Mouse (Mus musculus) hindbrain, postnatal 0 days (tissue): ENCODE data around the gene Tekt4. TPM values are rescaled to one million over a fixed set of nuclear protein-coding genes. Genes with fewer than 3 reads are reported as not detected.

Source experiments
- ATAC-seq: fragments of 200-750 bp; cut with Nextera tagmentation; 2 replicates; pipeline ENCODE4 v1.8.0; 2017; ENCODE audit warnings: mild to moderate bottlenecking, moderate TSS enrichment, moderate library complexity
- DNase-seq: peaks from one replicate; pipeline ENCODE4 v3.0.0-alpha.2; 2015; ENCODE audit warnings: low spot score
- H3K27ac ChIP-seq: fragments of 300-500 bp; sonication (generic); 2 replicates; pipeline ENCODE4 v1.5.1; 2014; ENCODE audit warnings: mild to moderate bottlenecking
- H3K27me3 ChIP-seq: fragments of 300-500 bp; sonication (generic); 2 replicates; pipeline ENCODE4 v1.6.1; 2014; ENCODE audit warnings: low read length, mixed read lengths; ENCODE audit not compliant: insufficient read depth
- H3K36me3 ChIP-seq: fragments of 300-500 bp; sonication (generic); 2 replicates; pipeline ENCODE4 v1.6.1; 2014; ENCODE audit warnings: low read length, mixed read lengths; ENCODE audit not compliant: insufficient read depth
- H3K4me1 ChIP-seq: fragments of 300-500 bp; sonication (generic); 2 replicates; pipeline ENCODE4 v1.6.1; 2014; ENCODE audit warnings: antibody characterized with exemption, low read length, mixed read lengths; ENCODE audit not compliant: insufficient read depth
- H3K4me2 ChIP-seq: fragments of 300-500 bp; sonication (generic); 2 replicates; pipeline ENCODE4 v1.6.1; 2014; ENCODE audit warnings: low read depth, mild to moderate bottlenecking, low read length, moderate library complexity, mixed read lengths
- H3K4me3 ChIP-seq: fragments of 300-500 bp; sonication (generic); 2 replicates; pipeline ENCODE4 v1.5.1; 2014; ENCODE audit warnings: low read length
- H3K9ac ChIP-seq: fragments of 300-500 bp; sonication (generic); replicated peaks from 2 replicates; pipeline ENCODE4 v1.6.1; 2014; ENCODE audit warnings: mild to moderate bottlenecking, low read length, moderate library complexity, mixed read lengths
- H3K9me3 ChIP-seq: fragments of 300-500 bp; sonication (generic); 2 replicates; pipeline ENCODE4 v1.6.1; 2016; ENCODE audit warnings: low read length, mixed read lengths
- CTCF ChIP-seq: IDR thresholded peaks from 2 replicates; pipeline ENCODE4 v1.5.1; 2016; ENCODE audit warnings: antibody characterized with exemption, control low read depth, low read depth
- WGBS: fragments of 180-500 bp; shearing (Covaris S2); extraction: QIAGEN DNeasy Blood & Tissue Kit; methylation state at CpG from one replicate; pipeline ENCODE4 v1.1.7; 2014; 5-methylcytosine and 5-hydroxymethylcytosine counted together
- polyA plus RNA-seq: library from polyadenylated mRNA; unstranded; fragments of >200 nt; fragmentation: Nextera tagmentation; extraction: Ambion mirVana; gene quantifications from 2 replicates; pipeline ENCODE4 v1.2.1, GENCODE M21; 2015
- total RNA-seq: library from RNA; depleted of rRNA; stranded (reverse); fragments of >200 nt; gene quantifications from 2 replicates; pipeline ENCODE4 v1.2.3, GENCODE M21; 2014

The Tekt4 gene
- total and polyA plus RNA-seq, 2 experiments from 2014 or later, result 2.3 to 7.4 TPM

DNA sequence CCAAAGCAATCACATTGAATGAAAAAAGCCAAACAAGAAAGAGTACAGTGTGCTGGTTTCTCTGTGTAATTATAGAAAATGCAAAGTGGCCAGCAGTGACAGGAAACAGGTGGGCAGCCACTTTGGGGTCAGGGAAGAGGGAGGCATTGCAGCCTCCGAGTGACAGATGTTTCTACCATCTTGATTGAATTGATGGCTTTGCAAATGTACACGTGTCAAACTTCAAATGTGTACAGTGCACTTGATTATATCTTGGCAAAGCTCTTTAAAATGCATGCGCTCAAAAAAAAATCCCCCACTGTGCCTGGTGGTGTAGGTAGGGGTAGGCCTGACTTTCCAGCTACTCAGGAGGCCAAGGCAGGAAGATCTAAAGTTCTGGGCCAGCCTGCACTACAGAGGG, 11.5 kb upstream of the Tekt4 start:
- DNase-seq, result no peak
- Histone ChIP-seq H3K4me2 (no peak overlapping the region), H3K9me3 (no peaks in the 10 kb centered on the region), H3K9ac (no peak overlapping the region), H3K4me3 (no peak overlapping the region), H3K4me1 (no peaks in the 10 kb centered on the region), H3K36me3 (no peaks in the 10 kb centered on the region), H3K27ac (no peak overlapping the region), H3K27me3 (no peaks in the 10 kb centered on the region)
- WGBS, result 65% methylated on average over 3 of the region's 3 CpGs
- ATAC-seq, result no peak
- no peak for TF ChIP-seq CTCF

DNA sequence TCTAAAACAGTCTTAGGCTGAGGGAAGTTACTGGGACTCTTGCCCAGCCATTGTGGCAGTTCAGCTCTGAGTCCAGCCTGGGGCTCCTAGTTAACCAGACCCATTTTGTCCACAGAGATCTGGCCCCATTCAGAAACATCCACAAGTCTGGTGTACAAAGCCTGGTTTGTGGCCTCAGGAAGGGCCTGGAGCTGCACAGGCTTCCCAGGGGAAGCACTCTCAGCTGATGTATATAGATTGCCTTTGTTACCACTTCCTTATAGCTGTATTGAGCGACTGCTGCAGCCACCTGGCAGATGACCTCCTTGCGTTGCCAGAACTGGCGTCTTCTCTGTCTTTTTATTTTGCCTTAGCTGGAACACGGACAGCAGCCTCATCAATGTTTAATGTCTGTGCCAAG, 9.3 kb upstream of the Tekt4 start:
- no peak for TF ChIP-seq CTCF
- no peaks in the 10 kb centered on the region for H3K9me3 ChIP-seq
- H3K27ac ChIP-seq, result no peak overlapping the region
- H3K4me2 ChIP-seq, result no peak overlapping the region
- DNase-seq (no peak), ATAC-seq (no peak)
- H3K4me3 ChIP-seq, result no peak overlapping the region
- WGBS, result 32% methylated on average over 4 of the region's 4 CpGs
- no peaks in the 10 kb centered on the region for H3K36me3 ChIP-seq
- H3K27me3 ChIP-seq, result no peaks in the 10 kb centered on the region
- no peak overlapping the region for H3K9ac ChIP-seq
- H3K4me1 ChIP-seq, result no peaks in the 10 kb centered on the region

DNA sequence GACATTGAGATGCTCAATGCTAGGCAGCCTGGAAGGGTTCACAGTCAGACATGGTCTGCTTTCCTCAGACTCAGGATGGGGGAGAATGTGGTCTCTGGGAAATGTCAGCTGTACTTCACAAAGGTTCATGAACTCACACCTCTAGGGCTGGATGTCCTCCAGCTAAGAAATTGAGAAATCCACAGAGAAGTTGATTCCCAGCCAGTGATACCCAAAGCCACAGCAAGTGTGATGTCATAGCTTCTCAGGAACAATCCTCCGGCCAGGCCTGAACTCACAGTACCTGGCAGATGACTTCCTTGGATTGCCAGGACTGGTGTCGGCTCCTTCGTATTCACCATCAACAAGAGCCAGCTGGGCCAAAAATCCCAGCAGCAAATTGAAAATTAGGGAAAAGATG, 8.6 kb upstream of the Tekt4 start:
- Histone ChIP-seq H3K27ac (no peak overlapping the region), H3K9me3 (no peaks in the 10 kb centered on the region), H3K4me3 (no peak overlapping the region), H3K4me1 (no peaks in the 10 kb centered on the region), H3K9ac (no peak overlapping the region), H3K4me2 (no peak overlapping the region), H3K27me3 (no peaks in the 10 kb centered on the region), H3K36me3 (no peaks in the 10 kb centered on the region)
- 86% methylated on average over 3 of the region's 3 CpGs for WGBS
- ATAC-seq (no peak), DNase-seq (no peak)
- no peak for TF ChIP-seq CTCF

DNA sequence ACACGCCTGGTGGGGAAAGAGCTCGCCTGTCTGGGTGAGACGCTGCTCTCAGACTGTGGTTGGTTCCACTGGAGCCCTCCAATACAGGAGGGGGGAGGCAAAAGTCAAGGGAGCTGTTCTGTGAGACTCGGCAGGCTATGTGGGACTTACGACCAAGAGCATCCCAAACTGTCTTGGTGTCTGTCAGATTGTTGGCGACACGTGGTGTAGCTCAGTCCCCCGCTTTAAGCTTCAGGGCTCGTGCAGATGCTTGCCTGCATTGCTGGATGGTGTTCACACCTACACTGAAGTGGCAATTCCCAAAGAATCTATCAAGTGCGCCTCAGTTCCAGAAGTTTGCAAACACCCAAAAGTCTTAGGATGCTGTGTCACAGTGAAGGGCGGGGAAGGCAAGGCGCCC, 6.5 kb upstream of the Tekt4 start:
- Histone ChIP-seq H3K9ac (no peak overlapping the region), H3K9me3 (no peaks in the 10 kb centered on the region), H3K4me1 (no peaks in the 10 kb centered on the region), H3K36me3 (no peaks in the 10 kb centered on the region), H3K4me3 (no peak overlapping the region), H3K27me3 (no peaks in the 10 kb centered on the region), H3K27ac (no peak overlapping the region), H3K4me2 (no peak overlapping the region)
- ATAC-seq, result no peak
- 84% methylated on average over 12 of the region's 12 CpGs for WGBS
- DNase-seq, result no peak
- no peak for TF ChIP-seq CTCF

DNA sequence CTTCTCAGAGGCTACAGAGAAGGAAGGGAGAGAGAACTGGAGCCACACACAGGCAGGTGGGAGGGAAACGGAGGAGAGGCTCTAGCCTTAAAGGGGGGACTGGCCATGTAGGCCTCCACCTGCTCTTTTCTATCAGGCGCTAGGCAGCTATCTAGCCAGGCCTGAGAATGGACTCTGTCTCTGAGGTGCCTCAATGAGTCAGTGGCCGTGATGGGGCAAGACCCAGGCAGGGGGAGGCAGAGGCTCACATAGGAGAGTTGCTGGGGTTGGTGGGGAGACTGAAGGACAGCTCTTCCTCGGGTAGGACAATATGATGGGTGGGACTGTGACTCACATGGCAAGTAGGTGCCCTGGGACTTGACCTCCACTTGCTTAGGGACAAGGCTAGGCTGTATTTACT, 4.1 kb upstream of the Tekt4 start:
- no peak for TF ChIP-seq CTCF
- ATAC-seq (no peak), DNase-seq (no peak)
- H3K4me2 ChIP-seq, result no peak overlapping the region
- H3K4me1 ChIP-seq, result no peaks in the 10 kb centered on the region
- no peak overlapping the region for H3K27ac ChIP-seq
- H3K4me3 ChIP-seq, result no peak overlapping the region
- H3K9ac ChIP-seq, result no peak overlapping the region
- H3K27me3 ChIP-seq, result no peaks in the 10 kb centered on the region
- H3K36me3 ChIP-seq, result no peaks in the 10 kb centered on the region
- H3K9me3 ChIP-seq, result no peaks in the 10 kb centered on the region
- 62% methylated on average over 4 of the region's 4 CpGs for WGBS

DNA sequence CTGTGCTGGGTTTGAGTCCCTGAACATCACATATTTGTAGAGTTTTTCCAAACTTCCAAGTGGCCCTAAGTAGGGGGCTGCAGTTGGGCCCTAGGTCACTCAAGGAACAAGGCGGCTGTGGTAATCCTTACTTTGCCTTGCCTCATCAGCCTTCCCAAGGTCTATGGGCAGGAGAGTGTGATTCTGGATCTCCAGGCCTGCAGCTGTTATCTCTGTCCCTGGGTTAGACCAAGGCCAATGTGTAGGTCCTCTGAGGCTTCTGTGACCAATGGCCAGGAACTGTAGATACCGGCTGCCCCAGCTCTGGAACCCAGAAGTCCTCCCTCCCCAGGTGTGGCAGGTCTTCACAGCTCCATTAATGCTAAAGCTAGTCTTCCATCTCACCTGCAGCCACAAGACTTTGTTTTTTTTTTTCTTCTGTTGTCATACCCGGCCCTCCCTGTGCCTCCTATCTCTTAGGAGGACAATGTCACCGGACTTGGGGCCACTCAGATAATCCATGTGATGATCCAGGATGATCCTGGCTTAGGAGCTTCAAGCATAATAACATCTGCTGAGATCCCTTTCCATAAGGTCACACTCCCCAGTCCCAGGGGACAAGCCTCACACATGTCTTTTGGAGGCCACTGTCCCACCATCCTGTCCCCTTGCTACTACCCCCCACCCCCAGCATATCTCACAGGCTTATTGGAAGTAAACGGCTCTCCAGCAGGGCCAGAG, 2.0 kb upstream of the Tekt4 start:
- H3K4me1 ChIP-seq, result peaks cover 6% of the 10 kb centered on the region
- TF ChIP-seq CTCF, result no peak
- no peak overlapping the region for H3K27ac ChIP-seq
- H3K36me3 ChIP-seq, result no peaks in the 10 kb centered on the region
- ATAC-seq, result no peak
- no peak overlapping the region for H3K9ac ChIP-seq
- DNase-seq, result no peak
- no peak overlapping the region for H3K4me3 ChIP-seq
- no peaks in the 10 kb centered on the region for H3K9me3 ChIP-seq
- no peak overlapping the region for H3K4me2 ChIP-seq
- WGBS, result 85% methylated on average over 5 of the region's 5 CpGs
- no peaks in the 10 kb centered on the region for H3K27me3 ChIP-seq

DNA sequence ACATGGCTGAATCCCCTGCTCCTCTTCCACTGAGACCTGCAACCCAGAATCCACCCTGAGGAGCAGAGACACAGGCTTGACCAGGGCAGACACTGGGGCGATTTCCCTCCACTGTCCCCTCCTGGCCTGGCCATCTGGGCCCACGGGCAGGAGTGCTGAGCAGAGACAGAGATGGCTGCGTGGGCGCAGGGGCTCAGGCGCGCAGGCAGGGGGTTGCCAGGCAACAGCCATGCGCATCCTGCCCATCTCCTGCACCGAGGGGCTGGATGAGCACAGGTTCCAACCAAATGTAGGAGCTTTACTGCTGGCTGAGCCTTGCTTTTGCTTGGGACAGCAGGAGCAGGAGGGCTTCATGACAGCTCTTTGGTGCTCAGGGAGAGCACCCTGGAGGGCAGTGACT, 2.1 kb downstream of the Tekt4 start:
- 30% methylated on average over 8 of the region's 8 CpGs for WGBS
- Histone ChIP-seq H3K27ac (no peak overlapping the region), H3K9me3 (0 out of 2 replicates have a peak, but pooled peaks cover 4% of the 10 kb centered on the region), H3K4me1 (peaks cover 6% of the 10 kb centered on the region), H3K4me2 (no peak overlapping the region), H3K36me3 (no peaks in the 10 kb centered on the region), H3K27me3 (no peaks in the 10 kb centered on the region), H3K9ac (no peak overlapping the region; the same call in 1 of the 2 replicates), H3K4me3 (no peak overlapping the region)
- TF ChIP-seq CTCF, result no peak
- peak; percentile 67; the same call in 1 of the 2 replicates for ATAC-seq
- peak; percentile 58 for DNase-seq
